Mouse (Mus musculus) myocyte (in vitro differentiated cells): Measurements from ENCODE around the gene Epas1. TPM values are rescaled to one million over a fixed set of nuclear protein-coding genes. Genes with fewer than 3 reads are reported as not detected.

Source experiments
- H3K27me3 ChIP-seq: one replicate; pipeline ENCODE4 v1.6.1; 2011; ENCODE audit not compliant: control insufficient read depth, insufficient read depth, insufficient read length
- H3K36me3 ChIP-seq: one replicate; pipeline ENCODE4 v1.6.1; 2011; ENCODE audit not compliant: control insufficient read depth, insufficient read depth
- H3K4me2 ChIP-seq: one replicate; pipeline ENCODE4 v1.6.1; 2011; ENCODE audit warnings: low read depth, control low read depth
- H3K4me3 ChIP-seq: one replicate; pipeline ENCODE4 v1.5.1; 2011; ENCODE audit warnings: mild to moderate bottlenecking, control low read depth, moderate library complexity
- H3K79me2 ChIP-seq: one replicate; pipeline ENCODE4 v1.6.1; 2011; ENCODE audit not compliant: control insufficient read depth, insufficient read depth
- H3ac ChIP-seq: one replicate; pipeline ENCODE4 v1.6.1; 2011; ENCODE audit not compliant: control insufficient read depth, insufficient read length
- CEBPB ChIP-seq: IDR thresholded peaks from 2 replicates; pipeline ENCODE4 v1.6.1; 2011; ENCODE audit warnings: mild to moderate bottlenecking, moderate library complexity; ENCODE audit not compliant: poor library complexity, insufficient read depth, severe bottlenecking
- E2F4 ChIP-seq: IDR thresholded peaks from one replicate; pipeline ENCODE4 v1.6.1; 2011; ENCODE audit warnings: mild to moderate bottlenecking, control low read depth, moderate library complexity; ENCODE audit not compliant: insufficient read depth
- MAX ChIP-seq: IDR thresholded peaks from one replicate; pipeline ENCODE4 v1.6.1; 2011; ENCODE audit warnings: low read depth, mild to moderate bottlenecking, control low read depth
- MYOD1 ChIP-seq, 3 experiments: IDR thresholded peaks; one replicate each; pipeline ENCODE4 v1.6.1; 2011; ENCODE audit warnings: control low read depth in 2 of 3, low read depth in 2 of 3, mild to moderate bottlenecking in 2 of 3, moderate library complexity in 1 of 3; ENCODE audit not compliant: insufficient read length in 2 of 3, control insufficient read depth in 1 of 3
- MYOG ChIP-seq, 3 experiments: IDR thresholded peaks; one replicate each; pipeline ENCODE4 v1.6.1; 2011; ENCODE audit warnings: control low read depth in 2 of 3, low read depth in 2 of 3, mild to moderate bottlenecking in 2 of 3; ENCODE audit not compliant: insufficient read length in 2 of 3, control insufficient read depth in 1 of 3, insufficient read depth in 1 of 3
- POLR2A ChIP-seq: IDR thresholded peaks from one replicate; pipeline ENCODE4 v1.6.1; 2011; ENCODE audit warnings: low read depth, mild to moderate bottlenecking, control low read depth, moderate library complexity; ENCODE audit not compliant: insufficient read length
- POLR2AphosphoS2 ChIP-seq: IDR thresholded peaks from one replicate; pipeline ENCODE4 v1.6.1; 2011; ENCODE audit warnings: low read depth, control low read depth; ENCODE audit not compliant: insufficient read length
- REST ChIP-seq: IDR thresholded peaks from one replicate; pipeline ENCODE4 v1.6.1; 2011; ENCODE audit warnings: mild to moderate bottlenecking, control low read depth, moderate library complexity; ENCODE audit not compliant: insufficient read depth, insufficient read length
- SRF ChIP-seq: IDR thresholded peaks from one replicate; pipeline ENCODE4 v1.6.1; 2011; ENCODE audit warnings: low read depth; ENCODE audit not compliant: control insufficient read depth, insufficient read length
- TCF12 ChIP-seq: IDR thresholded peaks from one replicate; pipeline ENCODE4 v1.6.1; 2011; ENCODE audit warnings: mild to moderate bottlenecking, control low read depth; ENCODE audit not compliant: poor library complexity, insufficient read depth, severe bottlenecking
- TCF3 ChIP-seq: IDR thresholded peaks from one replicate; pipeline ENCODE4 v1.6.1; 2011; ENCODE audit warnings: low read depth, control low read depth; ENCODE audit not compliant: insufficient read length
- USF1 ChIP-seq: IDR thresholded peaks from one replicate; pipeline ENCODE4 v1.6.1; 2011; ENCODE audit warnings: low read depth, mild to moderate bottlenecking, control low read depth, moderate library complexity
- polyA plus RNA-seq: library from polyadenylated mRNA; unstranded; fragments of >200 nt; fragmentation: generic; extraction: Trizol; gene quantifications from one replicate; pipeline ENCODE4 v1.2.1, GENCODE M21; 2012; ENCODE audit warnings: missing spikeins

Gene Epas1
- polyA plus RNA-seq: 0.06 TPM

GRCm38 (mm10) chr17:86753130-86753821, at the start of gene Epas1:
Epas1 (plus strand) TSS chr17:86753700.
- Histone ChIP-seq H3ac (no peak within 1 kb of the TSS), H3K4me3 (peak within 1 kb of the TSS; percentile 6), H3K79me2 (no peaks in the 10 kb centered on the region), H3K36me3 (no peaks in the 10 kb centered on the region), H3K27me3 (peaks cover 18% of the 10 kb centered on the region), H3K4me2 (peak within 1 kb of the TSS; percentile 69)
- no peak for TF ChIP-seq MAX
- no peak for TF ChIP-seq REST

DNA sequence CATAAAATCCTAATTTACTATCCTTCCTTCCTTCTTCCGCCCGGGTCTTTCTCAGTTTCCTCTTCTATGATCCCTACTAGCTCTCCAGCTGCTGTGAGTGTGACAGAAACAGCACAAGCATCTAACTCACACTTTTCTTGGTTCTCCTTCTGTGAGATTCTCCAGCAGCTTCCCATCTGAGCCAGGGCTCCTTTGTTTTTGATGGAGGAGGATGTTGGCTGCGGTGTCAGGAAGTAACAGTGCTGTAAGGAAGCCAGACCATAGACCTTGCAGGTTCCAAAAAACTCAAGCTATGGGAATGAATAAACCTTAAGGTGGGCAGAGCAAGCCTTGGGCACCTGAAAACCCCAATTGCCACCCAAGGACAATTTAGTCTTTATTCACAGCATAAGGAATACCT, 48.3 kb upstream of the Epas1 start:
- TF ChIP-seq CEBPB: no peak
- TF ChIP-seq USF1: no peak
- TF ChIP-seq POLR2A: no peak
- TF ChIP-seq MAX: no peak
- no peak for TF ChIP-seq TCF3
- TF ChIP-seq SRF: no peak
- no peak for TF ChIP-seq REST
- TF ChIP-seq TCF12: no peak
- no peak for TF ChIP-seq E2F4
- no peak for TF ChIP-seq POLR2AphosphoS2
- no peak for TF ChIP-seq MYOG (IDR thresholded peaks at IDR 0.05; ENCODE audit: control insufficient read depth in 1 of 3, insufficient read depth in 1 of 3, insufficient read length in 2 of 3, low read depth in 2 of 3)
- no peak for TF ChIP-seq MYOD1 (IDR thresholded peaks at IDR 0.05; ENCODE audit: control insufficient read depth in 1 of 3, insufficient read length in 2 of 3, low read depth in 2 of 3)
- no peaks in the 10 kb centered on the region for H3K27me3 ChIP-seq
- no peak overlapping the region for H3K4me2 ChIP-seq
- no peaks in the 10 kb centered on the region for H3K79me2 ChIP-seq
- no peak overlapping the region for H3K4me3 ChIP-seq
- no peaks in the 10 kb centered on the region for H3K36me3 ChIP-seq
- no peak overlapping the region for H3ac ChIP-seq

GRCm38 (mm10) chr17:86706467-86706866, 47.0 kb upstream of the Epas1 start:
- no peak overlapping the region for H3K4me2 ChIP-seq
- TF ChIP-seq TCF12: no peak
- H3ac ChIP-seq: no peak overlapping the region
- H3K36me3 ChIP-seq: no peaks in the 10 kb centered on the region
- H3K4me3 ChIP-seq: no peak overlapping the region
- no peaks in the 10 kb centered on the region for H3K27me3 ChIP-seq
- no peaks in the 10 kb centered on the region for H3K79me2 ChIP-seq

GRCm38 (mm10) chr17:86709803-86710202, 43.7 kb upstream of the Epas1 start:
- no peak overlapping the region for H3K4me2 ChIP-seq
- no peak for TF ChIP-seq MYOD1 (IDR thresholded peaks at IDR 0.05; ENCODE audit: control insufficient read depth in 1 of 3, insufficient read length in 2 of 3, low read depth in 2 of 3)
- TF ChIP-seq POLR2A: no peak
- no peak for TF ChIP-seq CEBPB
- no peak for TF ChIP-seq POLR2AphosphoS2
- TF ChIP-seq E2F4: no peak
- TF ChIP-seq TCF3: no peak
- no peak for TF ChIP-seq REST
- TF ChIP-seq MAX: no peak
- no peak for TF ChIP-seq MYOG (IDR thresholded peaks at IDR 0.05; ENCODE audit: control insufficient read depth in 1 of 3, insufficient read depth in 1 of 3, insufficient read length in 2 of 3, low read depth in 2 of 3)
- TF ChIP-seq SRF: no peak
- no peak for TF ChIP-seq USF1
- TF ChIP-seq TCF12: no peak
- no peaks in the 10 kb centered on the region for H3K36me3 ChIP-seq
- H3K79me2 ChIP-seq: no peaks in the 10 kb centered on the region
- H3K27me3 ChIP-seq: no peaks in the 10 kb centered on the region
- H3K4me3 ChIP-seq: no peak overlapping the region
- no peak overlapping the region for H3ac ChIP-seq

DNA sequence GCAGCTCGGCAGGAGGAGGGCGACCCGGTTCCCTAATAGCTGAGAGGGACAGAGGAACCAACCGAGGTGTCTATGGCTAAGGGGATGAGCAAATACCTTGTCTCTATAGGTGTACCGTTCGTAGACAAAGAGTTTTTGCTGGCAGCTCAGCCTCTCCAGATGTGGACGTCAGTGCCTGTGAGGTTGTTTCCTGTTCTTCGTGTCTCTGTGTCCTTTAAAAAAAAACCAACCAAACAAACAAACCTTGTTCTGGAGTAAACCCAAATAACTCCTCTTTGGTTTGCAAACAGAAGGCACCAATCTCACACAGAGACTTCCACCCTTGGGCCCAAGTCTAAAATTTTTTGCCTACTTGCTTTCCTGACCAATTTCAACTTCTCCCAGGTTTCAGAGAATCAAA, 43.1 kb upstream of the Epas1 start:
- H3ac ChIP-seq: no peak overlapping the region
- no peaks in the 10 kb centered on the region for H3K79me2 ChIP-seq
- no peaks in the 10 kb centered on the region for H3K36me3 ChIP-seq
- H3K4me3 ChIP-seq: no peak overlapping the region
- no peaks in the 10 kb centered on the region for H3K27me3 ChIP-seq
- no peak for TF ChIP-seq POLR2A
- TF ChIP-seq E2F4: no peak
- TF ChIP-seq SRF: no peak
- no peak for TF ChIP-seq MYOG (IDR thresholded peaks at IDR 0.05; ENCODE audit: control insufficient read depth in 1 of 3, insufficient read depth in 1 of 3, insufficient read length in 2 of 3, low read depth in 2 of 3)
- TF ChIP-seq REST: no peak
- no peak for TF ChIP-seq TCF3
- no peak for TF ChIP-seq MAX
- TF ChIP-seq CEBPB: no peak
- no peak for TF ChIP-seq USF1
- TF ChIP-seq POLR2AphosphoS2: no peak
- TF ChIP-seq TCF12: no peak
- TF ChIP-seq MYOD1 (IDR thresholded peaks at IDR 0.05; ENCODE audit: control insufficient read depth in 1 of 3, insufficient read length in 2 of 3, low read depth in 2 of 3): no peak
- no peak overlapping the region for H3K4me2 ChIP-seq
